Mouse (Mus musculus) megakaryocyte, adult 5-6 weeks (primary cell): ENCODE measurements around the gene Tmem98. TPM values are rescaled to one million over a fixed set of nuclear protein-coding genes. Genes with fewer than 3 reads are reported as not detected.

ENCODE experiments used
- ATAC-seq: 2 replicates; pipeline ENCODE4 v1.8.0; 2016; ENCODE audit warnings: mild to moderate bottlenecking, inconsistent platforms; ENCODE audit not compliant: poor library complexity, severe bottlenecking
- total RNA-seq, 2 experiments: library from RNA; stranded (forward) in 1 of 2; stranded (reverse) in 1 of 2; fragments of 153-499, 151-499 nt in 1 of 2; fragments of 221-1000, 200-1000 nt in 1 of 2; gene quantifications; 2 replicates each; pipeline versions ENCODE4 v1.2.3 to v1.2.4; 2015 to 2017

Tmem98 gene
- total RNA-seq, 2 experiments from 2014 or later: 0.16 to 0.22 TPM

DNA sequence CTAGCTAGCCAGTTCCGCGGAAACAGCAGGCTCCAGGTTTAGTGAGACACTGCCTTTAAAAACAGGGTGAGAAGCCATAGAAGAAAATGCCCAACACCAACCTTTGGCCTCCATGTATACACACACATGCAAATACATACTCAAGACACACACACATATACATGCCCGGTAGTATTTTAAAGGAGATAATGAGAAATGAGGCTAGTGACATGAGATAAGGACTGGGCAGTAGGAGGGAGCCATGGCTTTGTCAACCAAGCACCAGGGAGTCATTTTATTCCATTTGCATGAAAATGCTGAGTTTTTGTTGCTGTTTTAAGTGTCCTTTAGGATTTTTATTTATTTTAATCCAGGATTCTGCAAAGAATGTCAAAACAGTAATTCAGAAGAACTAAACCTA lies 19.6 kb upstream of the Tmem98 start:
- no peak for ATAC-seq

- peak; percentile 82 for ATAC-seq
Observed at GRCm38 (mm10) chr11:80791677-80792432, 18.1 kb upstream of the Tmem98 start.

DNA sequence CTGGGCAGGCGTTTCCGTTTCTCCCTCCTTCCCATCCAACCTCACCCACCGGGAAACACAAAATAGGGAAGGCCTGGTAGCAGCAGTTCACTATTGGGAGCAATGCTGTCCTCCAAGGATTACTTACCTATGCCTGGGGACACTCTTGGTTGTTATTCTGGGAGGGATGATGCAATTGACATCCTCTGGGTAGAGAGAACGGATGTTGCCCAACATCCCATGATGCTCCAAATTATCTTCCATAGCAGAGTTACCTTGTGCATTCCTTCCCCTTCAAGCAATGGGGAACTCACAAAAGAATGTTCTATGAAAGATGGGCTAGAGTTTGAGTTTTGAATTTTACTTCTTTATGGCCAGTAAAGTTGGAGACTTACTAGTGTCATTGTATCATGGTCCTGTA lies 16.6 kb upstream of the Tmem98 start:
- peak; percentile 49 for ATAC-seq

DNA sequence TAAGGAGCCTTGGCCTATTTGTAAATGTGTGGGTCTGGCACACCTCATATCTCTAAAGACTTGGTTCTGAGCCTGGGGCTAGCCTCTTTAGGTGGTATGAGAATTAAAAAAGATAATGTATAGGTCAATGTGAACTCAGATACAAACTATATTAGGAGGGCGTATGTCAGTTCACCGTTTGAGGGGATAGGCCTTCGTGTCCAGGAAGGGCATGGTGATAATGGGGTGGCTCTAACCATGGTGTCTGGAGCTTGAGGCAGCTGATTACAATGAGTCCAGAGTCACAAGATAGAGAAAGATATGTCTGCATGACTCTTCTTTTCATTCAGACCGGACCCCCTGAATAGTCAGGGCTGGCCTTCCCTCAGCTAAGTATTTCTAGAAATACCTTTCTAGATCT lies 15.7 kb upstream of the Tmem98 start:
- no peak for ATAC-seq

GRCm38 (mm10) chr11:80795431-80795830 lies 14.5 kb upstream of the Tmem98 start:
- no peak for ATAC-seq

DNA sequence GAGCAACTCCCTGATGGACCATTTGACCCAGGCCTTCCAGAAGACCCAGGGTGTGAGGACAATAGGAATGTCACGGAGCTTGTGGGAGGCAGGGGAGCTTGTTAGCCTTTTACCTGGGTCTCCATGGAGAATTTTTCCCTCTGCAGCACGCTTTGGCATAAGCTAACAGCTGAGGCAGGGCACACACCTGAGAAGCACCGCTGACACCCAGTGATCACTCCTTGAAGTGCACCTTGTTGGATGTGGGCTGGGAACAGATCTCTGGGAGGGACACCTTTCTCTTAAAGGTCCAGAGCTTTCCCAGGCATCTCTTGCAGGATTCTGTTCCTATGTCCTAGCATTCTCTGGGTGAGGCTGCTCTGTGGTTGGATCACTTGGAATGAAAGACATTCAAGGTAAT lies 10.0 kb upstream of the Tmem98 start:
- ATAC-seq: peak; percentile 76

- no peak for ATAC-seq
Observed at GRCm38 (mm10) chr11:80802706-80803105, 7.3 kb upstream of the Tmem98 start.

- ATAC-seq: no peak
Observed at GRCm38 (mm10) chr11:80808551-80809070, 1.4 kb upstream of the Tmem98 start.

GRCm38 (mm10) chr11:80809666-80809992 lies 346 bp upstream of the Tmem98 start:
- no peak for ATAC-seq

GRCm38 (mm10) chr11:80811156-80811555 lies 1.2 kb downstream of the Tmem98 start:
- ATAC-seq: no peak

DNA sequence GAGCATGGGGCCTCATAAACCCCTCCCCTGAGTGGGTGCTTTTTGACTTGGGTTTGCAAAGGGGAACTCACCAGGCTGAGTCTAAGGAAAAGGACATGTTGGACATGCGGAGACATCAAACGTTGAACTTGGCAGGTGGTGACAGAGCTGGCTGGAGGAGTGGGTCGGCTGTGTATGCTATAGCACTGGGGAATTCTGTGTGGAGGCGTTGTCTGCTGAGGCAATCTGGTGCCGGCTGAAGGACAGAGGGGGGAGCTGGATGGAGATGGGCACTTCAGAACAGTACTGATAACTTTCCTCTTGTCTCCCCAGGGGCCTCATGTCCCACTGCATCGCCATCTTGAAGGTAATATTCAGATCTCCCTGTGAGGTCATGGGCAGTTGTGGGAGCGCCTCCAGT lies 5.4 kb downstream of the Tmem98 start:
- no peak for ATAC-seq

GRCm38 (mm10) chr11:80818060-80818697 lies 8.2 kb downstream of the Tmem98 start:
- ATAC-seq: 0 out of 2 replicates have a peak, but pooled peaks have one; percentile 40

DNA sequence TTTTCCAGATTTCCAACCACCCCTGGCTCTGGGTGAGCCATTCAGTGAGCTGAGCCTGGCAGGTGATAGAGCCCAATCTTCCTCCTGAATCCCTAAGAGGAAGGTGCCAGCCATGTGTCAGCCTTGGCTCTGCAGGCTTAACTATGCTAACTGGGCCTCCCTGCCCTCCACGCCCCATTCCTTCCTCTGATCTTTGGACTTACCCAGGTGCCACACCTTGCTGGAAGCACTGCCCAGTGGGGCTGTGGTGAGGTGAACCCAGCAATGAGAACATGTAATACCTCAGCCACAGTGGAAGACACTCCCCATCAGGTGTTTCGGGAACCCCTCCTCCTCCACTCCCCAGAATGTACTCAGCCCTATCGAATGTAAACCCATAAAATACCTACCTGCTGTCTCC lies 10.1 kb downstream of the Tmem98 start:
- ATAC-seq: no peak

GRCm38 (mm10) chr11:80821296-80821695 lies 11.3 kb downstream of the Tmem98 start:
- ATAC-seq: no peak

GRCm38 (mm10) chr11:80821794-80822193 lies 11.8 kb downstream of the Tmem98 start:
- no peak for ATAC-seq

DNA sequence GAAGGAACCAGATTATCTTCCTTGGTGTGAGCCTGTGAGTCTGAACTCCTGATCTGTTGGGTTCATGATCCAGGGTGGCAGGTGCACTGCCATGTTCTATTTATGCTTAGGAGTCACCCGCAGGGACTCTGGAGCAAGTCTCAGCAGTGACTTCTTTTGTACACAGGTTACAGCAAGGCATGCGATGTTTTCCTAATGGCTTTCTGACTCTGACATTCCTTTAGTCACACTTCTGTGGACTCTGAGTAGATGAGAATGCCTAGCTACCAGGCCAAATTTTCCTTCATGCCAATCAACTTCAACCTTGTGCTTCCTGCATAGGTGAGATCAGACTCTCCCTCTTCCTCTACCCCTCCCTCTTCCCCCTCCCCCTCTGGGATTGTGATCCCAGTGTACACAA lies 25.4 kb downstream of the Tmem98 start:
- ATAC-seq: no peak

DNA sequence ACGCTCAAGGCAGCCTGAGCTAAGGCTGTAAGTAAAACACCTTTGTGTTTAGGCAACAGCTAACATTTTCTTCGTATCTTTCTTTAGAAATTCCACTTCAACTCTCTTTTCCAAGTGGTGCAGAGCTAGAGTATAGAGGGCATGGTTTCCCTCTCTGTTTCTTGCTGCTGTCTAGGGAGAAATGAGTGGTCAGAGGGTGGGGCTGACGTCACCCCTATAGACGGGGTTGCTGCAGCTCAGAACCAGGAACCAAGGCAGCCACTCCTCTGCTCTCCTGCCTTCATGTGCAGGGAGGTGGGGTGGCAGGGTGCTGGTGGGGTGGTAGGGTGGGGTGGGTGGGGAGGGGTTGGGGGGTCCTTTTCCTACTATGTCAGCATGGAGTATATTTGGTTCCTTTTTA lies 25.9 kb downstream of the Tmem98 start:
- no peak for ATAC-seq

DNA sequence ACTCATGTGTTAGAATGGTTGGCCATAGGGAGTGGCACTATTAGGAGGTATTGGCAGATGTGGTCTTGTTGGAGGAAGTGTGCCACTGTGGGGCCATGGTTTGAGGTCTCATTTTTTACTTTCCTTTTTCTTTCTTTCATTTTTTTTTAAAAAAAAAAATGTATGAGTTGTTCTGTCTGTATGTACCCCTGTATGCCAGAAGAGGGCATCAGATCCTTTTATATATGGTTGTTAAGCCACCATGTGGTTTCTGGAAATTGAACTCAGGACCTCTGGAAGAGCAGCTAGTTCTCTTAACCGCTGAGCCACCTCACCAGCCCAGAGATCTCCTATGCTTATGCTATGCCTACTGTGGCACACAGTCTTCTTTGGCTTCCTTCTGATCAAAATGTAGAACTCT lies 28.7 kb downstream of the Tmem98 start:
- no peak for ATAC-seq

GRCm38 (mm10) chr11:80843435-80843834 lies 33.5 kb downstream of the Tmem98 start:
- no peak for ATAC-seq

DNA sequence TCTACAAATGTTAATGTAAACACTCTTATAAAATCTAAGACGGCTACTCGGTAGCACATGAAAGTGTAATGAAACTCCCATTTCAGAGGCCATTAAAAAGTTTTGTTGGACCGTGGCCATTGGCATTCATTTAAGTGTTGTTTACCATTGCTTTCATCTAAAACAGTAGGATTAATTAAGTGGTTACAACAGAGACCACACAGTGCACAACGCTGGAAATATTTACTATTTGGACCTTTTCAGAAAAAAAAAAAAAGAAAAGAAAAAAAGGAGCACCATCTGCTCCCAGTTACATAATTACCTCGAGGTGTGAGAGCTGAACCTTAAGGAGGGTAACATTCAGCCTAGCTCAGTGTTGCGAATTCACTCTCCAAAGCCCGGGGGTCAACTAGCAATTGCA lies 35.5 kb downstream of the Tmem98 start:
- ATAC-seq: no peak

DNA sequence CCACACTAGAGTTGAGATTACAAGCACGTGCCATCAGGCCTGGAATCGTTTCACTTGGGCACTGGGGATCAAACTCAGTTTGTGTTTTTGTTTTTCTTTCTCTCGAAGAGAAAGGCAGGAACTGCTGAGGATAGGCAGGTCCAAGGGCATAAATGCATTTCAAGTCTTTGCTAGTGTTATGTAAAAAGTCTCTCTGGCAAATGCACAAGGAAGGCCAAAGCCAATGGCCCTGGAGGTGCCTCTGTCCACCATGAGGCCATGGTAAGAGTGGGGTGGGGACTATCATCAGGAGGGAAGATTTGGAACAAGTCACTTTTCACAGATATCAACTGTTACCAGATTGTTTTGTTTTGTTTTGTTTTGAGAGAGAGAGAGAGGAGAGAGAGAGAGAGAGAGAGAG lies 36.1 kb downstream of the Tmem98 start:
- ATAC-seq: no peak

DNA sequence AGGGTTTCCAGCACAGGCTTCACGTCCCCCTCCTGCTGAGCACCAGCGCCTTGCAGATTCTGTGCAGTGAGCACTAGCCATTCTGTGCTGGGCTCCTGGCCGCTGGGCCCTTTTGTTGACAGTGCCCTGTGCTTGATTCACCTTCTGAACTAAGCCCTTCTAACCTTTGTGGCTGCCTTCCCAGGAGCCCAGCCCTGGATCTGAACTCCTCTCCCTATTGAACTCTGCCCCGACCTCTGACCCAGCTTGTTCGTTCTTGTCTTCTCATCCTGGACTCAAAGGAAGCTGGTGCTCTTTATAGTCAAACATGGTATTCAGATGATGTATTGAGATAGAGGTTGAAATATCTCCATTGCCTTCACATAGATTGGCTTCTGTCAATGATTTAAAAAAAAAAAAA lies 38.2 kb downstream of the Tmem98 start:
- ATAC-seq: no peak
